Mouse (Mus musculus) right cerebral cortex, postnatal 36 days (tissue): ENCODE measurements around the gene Phb2.
A peak's percentile ranks its signal among the peaks of the same experiment; 100 is the strongest.

Experiments used
- DNase-seq, 2 experiments: peaks; one replicate each; pipeline ENCODE4 v3.0.0; 2022; ENCODE audit warnings: low spot score in 2 of 2, mixed read lengths in 1 of 2

Gene Phb2

DNA sequence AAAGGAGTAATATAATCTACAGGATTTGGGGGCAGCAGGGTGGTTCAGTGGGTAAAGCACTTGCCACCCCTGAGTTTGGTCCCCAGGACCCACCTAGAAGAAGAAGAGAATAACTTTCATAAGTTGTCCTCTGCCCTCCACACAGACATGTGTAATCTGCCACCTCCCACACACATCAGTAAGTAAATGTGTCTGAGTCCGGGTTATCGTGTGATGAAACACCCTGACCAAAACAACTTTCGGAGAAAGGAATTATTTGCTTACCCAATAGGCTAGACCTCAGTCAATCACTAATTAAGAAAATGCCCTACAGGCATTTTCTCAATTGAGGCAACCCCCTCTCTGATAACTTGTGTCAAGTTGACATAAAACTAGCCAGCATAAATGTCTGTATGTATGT lies 21.6 kb upstream of the Phb2 start:
- no peak for DNase-seq

GRCm38 (mm10) chr6:124693243-124693981 lies 18.7 kb upstream of the Phb2 start:
- DNase-seq = no peak

DNA sequence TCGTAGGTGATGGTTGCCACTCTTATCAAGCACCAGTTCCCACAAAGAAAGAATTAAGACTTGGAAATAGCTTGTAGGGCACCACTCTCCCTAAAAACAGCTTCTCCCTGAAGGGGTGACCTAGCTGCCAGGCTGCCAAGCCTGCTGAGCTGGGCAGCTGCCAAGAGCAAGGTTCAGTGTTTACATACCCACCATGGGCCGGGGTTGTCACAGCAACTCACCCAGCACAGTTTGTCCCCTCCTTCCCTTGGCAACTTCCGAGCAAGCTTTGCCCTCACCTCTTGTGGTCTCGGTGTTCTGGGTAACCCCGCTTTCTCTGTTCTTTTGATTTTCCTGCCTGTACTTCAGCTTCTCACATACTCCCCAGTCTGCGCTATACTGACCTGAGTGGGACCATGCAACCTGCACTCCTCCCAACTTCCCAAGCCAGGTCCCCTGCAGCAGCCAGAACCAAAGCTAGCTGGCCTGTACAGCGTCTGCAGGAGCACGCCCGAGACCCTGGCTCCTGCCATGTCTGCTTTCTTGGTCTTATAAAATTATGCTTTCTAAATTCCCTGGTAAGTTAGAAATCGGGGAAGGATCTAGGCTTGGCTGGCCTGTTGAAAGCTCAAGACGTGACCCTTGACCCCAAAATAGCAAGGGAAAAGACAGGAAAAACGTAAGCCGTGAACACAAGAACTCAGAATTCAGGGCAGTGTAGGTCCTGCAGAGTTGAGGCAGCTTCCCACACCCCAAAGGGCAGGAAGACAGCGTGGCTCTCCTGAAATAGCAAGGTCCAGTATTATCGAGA lies 17.8 kb upstream of the Phb2 start:
- DNase-seq = peak in 1 of 2 experiments; percentile 48

DNA sequence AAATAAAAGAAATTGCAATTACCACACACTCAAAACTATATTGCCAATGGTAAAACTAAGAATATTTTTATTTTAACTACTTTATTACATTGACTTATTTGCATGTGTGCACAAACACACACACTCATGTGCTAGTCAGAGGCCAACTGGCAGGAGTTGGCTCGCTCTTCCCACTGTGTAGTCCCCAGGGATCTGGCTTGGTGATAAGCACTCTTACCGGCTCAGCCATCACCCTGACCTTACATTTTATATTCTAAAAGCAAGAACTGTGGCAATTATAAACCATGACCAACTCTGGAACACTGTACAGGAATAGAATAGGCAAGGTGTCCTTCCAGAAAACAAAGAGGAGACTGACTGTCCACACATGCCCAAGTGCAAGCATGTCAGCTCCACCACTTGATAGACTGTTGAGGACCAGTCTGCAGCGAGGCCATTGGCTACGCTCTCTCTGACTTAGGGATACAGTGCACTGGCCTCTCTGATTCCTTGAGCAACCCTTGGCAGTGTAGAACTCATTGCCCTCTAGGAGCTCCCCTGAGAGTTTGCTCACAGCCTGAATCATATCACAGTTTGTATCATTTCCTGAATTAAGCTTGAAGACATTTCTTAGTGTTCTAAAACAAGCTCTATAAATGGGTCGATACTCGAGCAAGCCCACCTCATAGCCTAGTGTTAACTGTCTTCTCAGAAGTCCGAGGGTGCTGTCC lies 15.5 kb upstream of the Phb2 start:
- no peak for DNase-seq

DNA sequence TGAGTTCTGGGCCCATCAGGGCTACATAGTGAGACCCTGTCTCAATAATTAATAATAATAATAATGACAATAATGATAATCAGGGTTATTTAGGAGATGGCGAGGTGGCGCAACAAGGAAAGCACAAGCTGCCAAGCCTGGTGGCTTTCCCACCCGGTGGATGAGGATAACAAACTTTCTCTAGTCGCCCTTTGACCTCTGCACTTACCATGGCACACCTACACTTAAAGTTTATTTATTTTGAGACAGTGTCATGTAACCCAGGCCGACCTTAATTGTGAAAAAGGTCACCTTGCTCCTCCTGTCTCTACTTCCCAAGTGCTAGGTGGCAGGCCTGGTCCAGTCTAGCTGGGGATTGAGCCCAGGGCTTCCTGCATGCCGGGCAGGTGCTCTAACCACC lies 13.4 kb upstream of the Phb2 start:
- DNase-seq = no peak

DNA sequence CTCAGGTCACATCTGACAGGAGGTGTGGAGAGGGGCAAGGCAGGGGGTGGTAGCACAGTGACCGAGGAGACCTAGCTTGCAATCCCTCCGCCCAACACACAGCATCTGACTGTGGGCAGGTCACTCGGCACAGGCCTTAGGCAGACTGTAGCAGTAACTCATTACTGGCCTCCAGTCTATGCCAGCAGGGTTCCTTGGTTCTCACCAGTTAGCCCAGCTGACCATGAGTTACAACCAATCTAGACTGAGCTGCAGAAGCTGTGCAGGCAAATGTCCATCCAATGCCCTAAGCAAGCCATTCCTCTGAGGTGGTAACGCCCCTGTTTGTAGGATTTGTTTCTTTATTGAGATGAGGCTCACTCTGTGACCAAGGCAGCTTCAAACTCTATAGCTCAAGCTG lies 12.8 kb upstream of the Phb2 start:
- DNase-seq = no peak

DNA sequence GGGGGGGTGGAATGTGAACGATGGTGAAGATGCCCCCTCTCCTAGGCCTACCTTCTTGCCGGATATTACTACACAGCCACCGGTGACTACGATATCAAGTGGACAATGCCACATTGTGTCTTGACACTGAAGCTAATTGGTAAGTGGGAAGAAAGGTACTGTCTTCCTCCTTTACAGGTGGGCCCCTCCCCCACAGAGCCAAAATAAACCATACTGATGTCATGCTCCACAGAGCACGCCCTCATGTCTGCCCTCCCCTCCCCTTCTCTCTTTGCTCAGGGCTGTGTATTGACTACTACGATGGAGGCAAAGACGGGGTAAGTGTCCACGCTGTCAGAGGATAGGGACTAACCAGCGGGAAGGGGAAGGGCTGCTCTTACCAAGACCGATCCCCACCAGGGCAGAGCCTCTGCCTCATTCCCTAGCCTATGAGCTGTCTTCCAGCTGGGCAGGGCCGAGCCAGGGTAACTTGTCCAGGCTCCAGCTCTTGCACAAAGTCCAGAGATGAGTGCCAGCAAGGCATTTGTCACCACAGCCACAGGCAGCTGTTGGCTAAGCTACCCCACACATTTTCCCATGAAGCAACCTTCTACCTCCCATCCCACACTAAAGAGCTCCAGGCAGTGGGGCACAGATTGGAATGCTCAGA lies 12.1 kb upstream of the Phb2 start:
- DNase-seq = peak; percentile 37 to 66

- no peak for DNase-seq
Measured at GRCm38 (mm10) chr6:124701338-124701737, 10.8 kb upstream of the Phb2 start.

- no peak for DNase-seq
Measured at GRCm38 (mm10) chr6:124702102-124702783, 9.9 kb upstream of the Phb2 start.

GRCm38 (mm10) chr6:124702784-124703103 lies 9.4 kb upstream of the Phb2 start:
- DNase-seq = peak; percentile 41 to 60

DNA sequence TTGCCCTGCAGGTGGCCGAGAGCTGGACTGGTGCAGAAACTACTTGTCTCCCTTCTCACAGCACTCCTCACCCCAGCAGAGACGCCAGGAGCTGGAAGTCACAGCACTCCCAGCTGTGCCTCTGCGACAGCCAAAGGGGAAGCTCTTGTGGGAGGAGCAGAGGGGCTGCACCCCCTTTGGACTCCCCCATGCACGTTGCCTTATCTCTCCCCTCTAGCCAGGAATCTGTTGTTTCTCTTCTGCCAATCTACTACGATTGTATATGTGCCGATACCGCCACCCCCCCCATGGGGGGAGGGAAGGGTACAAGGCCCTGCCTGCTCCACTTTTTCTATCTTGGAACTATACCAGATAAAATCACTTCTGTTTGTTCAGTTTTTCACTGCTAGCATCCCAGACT lies 8.3 kb upstream of the Phb2 start:
- DNase-seq = no peak

GRCm38 (mm10) chr6:124704417-124704816 lies 7.7 kb upstream of the Phb2 start:
- DNase-seq = no peak

- DNase-seq = no peak
Measured at GRCm38 (mm10) chr6:124706061-124706627, 6.0 kb upstream of the Phb2 start.

DNA sequence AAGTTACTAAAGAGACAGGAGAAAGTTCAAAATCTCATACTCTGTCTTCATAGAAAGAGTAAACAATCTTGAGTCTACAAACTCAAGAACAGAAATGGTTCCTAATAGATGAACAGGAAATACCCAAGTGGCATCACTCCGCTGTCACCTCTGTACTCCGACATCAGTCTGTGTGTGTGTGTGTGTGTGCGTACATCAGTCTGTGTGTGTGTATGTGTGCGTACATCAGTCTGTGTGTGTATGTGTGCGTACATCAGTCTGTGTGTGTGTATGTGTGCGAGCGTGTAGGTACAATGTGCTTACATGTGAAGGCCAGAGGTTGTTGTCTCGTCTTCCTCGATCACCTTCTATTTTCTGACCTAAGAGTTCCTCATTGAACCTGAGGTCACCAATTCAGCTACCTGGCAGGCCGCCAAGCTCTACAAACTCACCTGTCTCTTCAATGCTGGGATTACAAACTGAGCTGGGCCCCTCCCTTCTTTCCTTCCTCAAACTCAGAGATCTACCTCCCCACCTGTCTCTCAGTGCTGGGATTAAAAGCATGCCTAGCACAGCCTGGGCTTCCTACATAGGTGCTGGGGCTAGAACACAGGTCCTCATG lies 3.7 kb upstream of the Phb2 start:
- DNase-seq = no peak

DNA sequence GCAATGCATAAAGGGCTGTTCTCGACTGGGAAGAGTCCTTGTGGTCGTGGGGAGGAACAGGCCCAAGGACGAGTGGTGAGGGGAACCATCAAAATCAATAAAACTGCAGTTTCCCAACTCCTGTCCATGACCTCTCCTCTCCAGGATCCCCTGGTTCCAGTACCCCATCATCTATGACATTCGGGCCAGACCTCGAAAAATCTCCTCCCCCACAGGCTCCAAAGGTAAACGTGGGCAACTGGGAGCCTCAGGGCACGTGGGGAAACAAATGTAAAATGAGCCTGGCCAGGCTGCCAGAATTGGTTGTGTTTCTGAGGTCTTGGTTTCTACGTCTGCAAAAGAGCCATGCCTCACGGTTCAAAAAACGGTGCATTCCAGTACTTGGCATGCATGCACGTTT lies 782 bp downstream of the Phb2 start:
- DNase-seq = no peak

DNA sequence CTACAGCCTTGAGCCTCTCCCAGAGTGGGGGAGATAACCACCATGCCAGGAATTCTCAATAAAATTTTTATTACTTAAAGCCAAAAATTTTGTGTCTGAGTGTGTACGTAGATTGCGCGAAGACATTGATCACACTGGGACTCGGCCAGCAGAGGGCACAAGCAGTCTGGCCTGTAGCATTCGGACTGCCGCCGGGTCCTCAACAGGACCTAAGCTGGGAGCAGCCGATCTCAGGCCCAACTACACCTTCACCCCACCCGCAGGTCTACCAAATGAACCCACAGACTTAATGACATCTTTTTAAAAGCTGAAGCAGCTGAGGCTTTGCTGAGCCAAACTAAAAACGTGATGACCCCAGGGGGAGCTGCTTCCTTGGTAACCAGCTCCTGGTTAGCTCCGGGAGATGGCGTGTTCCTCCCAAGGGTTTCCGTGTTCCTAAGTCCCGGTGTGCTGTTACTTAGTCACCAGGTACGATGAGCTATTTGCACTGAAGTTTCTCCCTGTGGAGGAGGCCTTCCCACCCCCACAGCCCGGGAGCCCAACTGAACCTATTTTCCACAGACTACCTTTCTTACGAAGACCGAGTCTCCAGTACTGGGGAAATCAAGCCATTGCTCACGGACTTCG lies 4.8 kb downstream of the Phb2 start:
- DNase-seq = no peak

GRCm38 (mm10) chr6:124717968-124718367 lies 5.8 kb downstream of the Phb2 start:
- no peak for DNase-seq

DNA sequence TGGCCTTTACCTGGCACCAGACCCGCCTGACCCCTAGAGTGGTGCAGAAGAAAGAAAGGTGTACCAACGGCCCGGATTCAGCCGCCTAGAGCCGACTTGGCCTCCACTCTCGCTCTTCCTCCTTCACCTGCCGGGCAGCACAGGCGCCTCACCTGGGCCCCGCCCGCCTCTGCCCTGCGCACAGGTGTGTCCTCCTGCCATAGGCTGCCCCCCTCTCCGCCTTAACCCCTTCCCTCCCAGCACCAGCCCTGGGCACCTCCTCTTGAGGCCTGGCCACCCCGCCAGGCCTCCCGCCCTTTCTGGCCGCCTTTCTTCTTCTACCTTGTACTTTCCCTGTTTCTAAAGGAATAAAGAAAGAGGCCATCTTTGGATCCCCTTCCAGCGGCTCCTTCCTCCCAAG lies 6.6 kb downstream of the Phb2 start:
- no peak for DNase-seq

- DNase-seq = no peak
Measured at GRCm38 (mm10) chr6:124719354-124719978, 7.3 kb downstream of the Phb2 start.

GRCm38 (mm10) chr6:124720904-124721303 lies 8.8 kb downstream of the Phb2 start:
- DNase-seq = no peak
